In the genomic region with DNA sequence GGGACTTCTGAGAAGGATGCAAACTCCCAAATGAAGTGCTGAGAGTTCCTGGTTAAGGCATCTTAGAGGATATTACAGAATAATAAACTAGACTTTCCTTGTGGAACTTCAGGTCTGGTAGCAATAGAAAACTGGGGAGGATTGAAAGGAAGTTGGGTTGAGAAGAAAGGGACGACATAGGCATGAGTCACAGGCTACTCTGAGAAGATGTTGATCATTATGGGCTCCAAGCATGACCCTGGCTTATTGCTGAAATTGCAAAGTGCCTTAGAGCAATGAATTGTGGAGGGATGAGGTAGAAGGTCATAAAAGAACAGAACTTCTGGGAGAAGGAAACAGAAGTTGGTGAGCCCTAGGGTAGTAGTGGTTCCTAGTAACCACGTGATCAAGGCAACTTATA, we compare ENCODE assay signal across 15 mouse cellular contexts.
"Had no signal": no experiment of that assay in that cellular context is flagged by ENCODE, and none has a peak within 500 bp of the region (broad histone marks: within the 10 kb centered on the region; RNA-seq: fewer than 3 reads in every experiment).

No protein-coding gene starts in this region.

- ATAC-seq: midbrain, embryonic 13.5 days; midbrain, embryonic 15.5 days had no signal

- H3K4me3 ChIP-seq: midbrain, embryonic 13.5 days; midbrain, embryonic 15.5 days; neural tube, embryonic 12.5 days; stomach, embryonic 15.5 days had no signal

- H3K36me3 ChIP-seq: midbrain, embryonic 13.5 days; midbrain, embryonic 15.5 days; neural tube, embryonic 12.5 days; stomach, embryonic 15.5 days had no signal

- H3K4me1 ChIP-seq: midbrain, embryonic 13.5 days; midbrain, embryonic 15.5 days; neural tube, embryonic 12.5 days; stomach, embryonic 15.5 days had no signal

- H3K9ac ChIP-seq: liver, embryonic 14.5 days; lung, embryonic 14.5 days; midbrain, embryonic 13.5 days; midbrain, embryonic 15.5 days; neural tube, embryonic 12.5 days; stomach, embryonic 15.5 days had no signal

- H3K27me3 ChIP-seq: midbrain, embryonic 13.5 days; midbrain, embryonic 15.5 days; neural tube, embryonic 12.5 days; stomach, embryonic 15.5 days had no signal

- H3K4me2 ChIP-seq: lung, embryonic 14.5 days; midbrain, embryonic 11.5 days; midbrain, embryonic 13.5 days; midbrain, embryonic 15.5 days; neural tube, embryonic 12.5 days; stomach, embryonic 15.5 days had no signal

- DNase-seq: lung, adult 18-20 months; lung, embryonic 14.5 days; lung, postnatal 10 days; lung, postnatal 36 days; right cerebral cortex, postnatal 14 days; thymus, adult 2 months; thymus, postnatal 25 days; thymus, postnatal 4 days had no signal

- H3K27ac ChIP-seq: liver, embryonic 14.5 days; midbrain, embryonic 13.5 days; midbrain, embryonic 15.5 days; neural tube, embryonic 12.5 days; stomach, embryonic 15.5 days; stomach, postnatal 0 days had no signal

- H3K9me3 ChIP-seq: midbrain, embryonic 13.5 days; midbrain, embryonic 15.5 days; neural tube, embryonic 12.5 days; stomach, embryonic 15.5 days had no signal
